Mouse (Mus musculus) cerebellum, postnatal 14 days (tissue): Measurements from ENCODE around the gene Nanog.

Experiments used
- DNase-seq, 2 experiments: peaks; one replicate each; pipeline ENCODE4 v3.0.0; 2021; ENCODE audit warnings: mixed read lengths in 2 of 2

The Nanog gene

DNA sequence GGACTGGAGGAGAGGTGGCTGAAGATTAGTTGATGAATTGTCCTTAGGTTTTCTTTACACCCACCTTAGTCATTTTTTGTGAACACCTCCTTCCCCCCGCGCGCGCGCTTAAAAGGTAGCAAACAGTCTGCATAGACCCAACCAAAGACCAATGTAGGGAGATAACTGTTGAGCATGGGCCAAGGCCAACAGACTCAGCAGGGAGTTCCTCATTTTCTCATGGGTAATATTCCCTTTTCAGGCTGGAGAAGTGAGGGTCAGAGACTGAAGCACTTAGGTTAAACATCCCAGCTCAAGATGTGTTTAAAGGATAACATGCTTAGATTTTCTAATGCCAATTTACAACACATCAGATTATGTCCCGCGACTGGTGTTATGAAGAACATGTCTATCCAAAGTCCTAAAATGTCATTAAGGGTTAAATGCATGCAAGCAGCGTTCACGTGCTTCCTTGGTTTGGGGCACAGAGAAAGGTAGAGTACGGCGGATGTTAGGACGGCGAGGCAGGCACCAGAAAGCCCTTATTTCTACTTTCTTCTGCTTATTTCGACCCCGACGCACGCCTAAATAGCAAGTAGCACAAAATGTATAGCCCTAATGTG lies 56.7 kb downstream of the Nanog start:
- peak in 1 of 2 experiments; percentile 40 for DNase-seq
